In genomic region chr16:67095916-67096315, GRCm38 (mm10) we compare ENCODE assay signal across 16 mouse cellular contexts.
"Had no signal": no experiment of that assay in that cellular context is flagged by ENCODE, and none has a peak within 500 bp of the region (broad histone marks: within the 10 kb centered on the region; RNA-seq: fewer than 3 reads in every experiment).

No protein-coding gene starts in this region.

- DNase-seq: kidney, postnatal 10 days; kidney, postnatal 4 days; liver, embryonic 13.5 days; lung, adult 2 months; retina, postnatal 1 day; right cerebral cortex, postnatal 25 days; spleen, adult 18-20 months; thymus, postnatal 25 days had no signal

- ATAC-seq: midbrain, embryonic 15.5 days had no signal

- H3K9me3 ChIP-seq: kidney, embryonic 15.5 days; liver, embryonic 13.5 days; midbrain, embryonic 12.5 days; midbrain, embryonic 15.5 days; neural tube, embryonic 13.5 days; stomach, embryonic 15.5 days had no signal

- H3K9ac ChIP-seq: kidney, embryonic 15.5 days; liver, embryonic 13.5 days; midbrain, embryonic 12.5 days; midbrain, embryonic 15.5 days; neural tube, embryonic 13.5 days; stomach, embryonic 15.5 days had no signal

- H3K36me3 ChIP-seq: kidney, embryonic 15.5 days; liver, embryonic 13.5 days; midbrain, embryonic 12.5 days; midbrain, embryonic 15.5 days; neural tube, embryonic 13.5 days; stomach, embryonic 15.5 days had no signal

- H3K4me1 ChIP-seq: kidney, embryonic 15.5 days; liver, embryonic 13.5 days; midbrain, embryonic 12.5 days; midbrain, embryonic 15.5 days; neural tube, embryonic 13.5 days; stomach, embryonic 15.5 days had no signal

- H3K27ac ChIP-seq: kidney, embryonic 15.5 days; liver, embryonic 13.5 days; macrophage; midbrain, embryonic 12.5 days; midbrain, embryonic 15.5 days; neural tube, embryonic 13.5 days; stomach, embryonic 15.5 days had no signal

- H3K4me2 ChIP-seq: kidney, embryonic 15.5 days; liver, embryonic 13.5 days; midbrain, embryonic 12.5 days; midbrain, embryonic 15.5 days; neural tube, embryonic 13.5 days; stomach, embryonic 15.5 days had no signal

- H3K4me3 ChIP-seq: kidney, embryonic 15.5 days; left cerebral cortex, adult 2 months; liver, embryonic 13.5 days; midbrain, embryonic 12.5 days; midbrain, embryonic 15.5 days; myocyte; neural tube, embryonic 13.5 days; stomach, embryonic 15.5 days had no signal

- H3K27me3 ChIP-seq: kidney, embryonic 15.5 days; liver, embryonic 13.5 days; midbrain, embryonic 12.5 days; midbrain, embryonic 15.5 days; neural tube, embryonic 13.5 days; stomach, embryonic 15.5 days had no signal
